Mouse (Mus musculus) layer of hippocampus, adult 2 months (tissue): ENCODE measurements at regions not wholly inside any gene's neighbourhood (a gene's known extent, or its start where the extent isn't known, plus 50 kb on each side); places are given as distances from the start of the nearest gene placed in this dataset.

ENCODE experiments used
- DNase-seq, 2 experiments: peaks; one replicate each; pipeline ENCODE4 v3.0.0; 2022; ENCODE audit warnings: low spot score in 2 of 2
- H3K27ac ChIP-seq: fragments of 200-600 bp; 2 replicates; pipeline ENCODE4 v1.8.1; 2022
- H3K4me3 ChIP-seq: fragments of 200-600 bp; 2 replicates; pipeline ENCODE4 v1.8.1; 2022; ENCODE audit warnings: mild to moderate bottlenecking
- CTCF ChIP-seq: fragments of 200-600 bp; conservative IDR thresholded peaks from 2 replicates; pipeline ENCODE4 v1.8.1; 2022; ENCODE audit warnings: antibody characterized with exemption, mild to moderate bottlenecking, moderate library complexity

DNA sequence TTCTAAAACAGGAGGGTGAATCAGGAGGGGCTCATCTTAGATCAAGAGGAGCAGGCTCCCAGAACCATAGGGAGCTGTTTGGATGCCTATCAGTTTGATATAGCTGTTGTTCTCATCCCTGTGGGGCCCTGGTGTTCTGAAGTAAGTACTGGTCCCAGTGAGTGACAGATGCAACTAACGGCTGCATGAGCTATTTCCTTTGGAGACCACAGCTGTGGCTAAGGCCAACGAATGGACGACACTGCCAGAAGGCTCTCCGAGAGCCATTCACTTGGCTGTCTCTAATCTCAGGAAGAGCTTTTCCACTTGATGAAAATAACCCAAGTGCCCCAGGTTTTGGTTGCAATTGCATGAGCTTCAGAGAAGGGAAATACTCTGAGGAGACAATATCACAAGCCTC is 386.8 kb downstream of the Bcl11a start:
- no peak overlapping the region for H3K27ac ChIP-seq
- no peak for TF ChIP-seq CTCF
- DNase-seq: no peak
- H3K4me3 ChIP-seq: no peak overlapping the region

DNA sequence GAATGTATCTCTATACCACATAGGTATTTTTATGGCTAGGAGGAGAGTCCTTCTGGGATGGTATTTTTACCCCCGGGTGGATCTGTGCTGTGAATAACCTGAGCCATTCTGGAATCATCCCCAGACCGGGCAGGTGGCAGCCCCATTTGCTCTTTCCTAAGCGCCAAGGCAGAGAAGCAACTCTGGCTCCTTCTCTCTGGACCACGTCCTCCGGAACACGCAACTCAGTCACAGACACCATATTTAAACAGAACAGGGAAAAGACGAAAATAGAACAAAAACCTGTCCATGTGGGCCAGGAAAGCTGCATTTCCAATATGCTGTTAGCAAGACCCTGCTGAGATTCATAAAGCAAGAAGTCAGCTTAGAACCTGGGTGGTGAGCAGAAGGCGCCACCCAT is 389.6 kb downstream of the Bcl11a start:
- no peak for TF ChIP-seq CTCF
- DNase-seq: peak; percentile 34 to 56
- Histone ChIP-seq H3K27ac (0 out of 2 replicates have a peak overlapping the region, but pooled peaks have one; percentile 10), H3K4me3 (no peak overlapping the region)

DNA sequence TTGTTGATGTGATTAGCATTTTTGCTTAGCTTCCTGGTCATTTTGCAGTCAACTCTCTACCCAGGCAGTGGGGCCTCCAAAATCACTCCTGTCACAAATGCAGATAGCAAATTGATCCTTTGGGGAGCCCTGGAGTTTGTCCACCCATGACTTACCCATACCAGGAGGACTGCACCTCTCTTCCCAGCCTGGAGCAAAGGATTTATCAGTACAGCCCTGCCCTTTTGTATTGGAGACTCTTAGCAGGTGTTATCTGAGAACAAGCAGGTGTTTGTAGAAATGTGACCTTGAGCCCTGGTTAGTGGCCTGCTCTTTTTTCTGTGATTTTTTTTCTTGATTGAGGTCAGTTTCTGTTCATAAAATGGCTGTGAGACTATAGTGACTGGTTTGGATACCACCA is 392.6 kb downstream of the Bcl11a start:
- TF ChIP-seq CTCF: no peak
- no peak for DNase-seq
- Histone ChIP-seq H3K27ac (no peak overlapping the region), H3K4me3 (no peak overlapping the region)

DNA sequence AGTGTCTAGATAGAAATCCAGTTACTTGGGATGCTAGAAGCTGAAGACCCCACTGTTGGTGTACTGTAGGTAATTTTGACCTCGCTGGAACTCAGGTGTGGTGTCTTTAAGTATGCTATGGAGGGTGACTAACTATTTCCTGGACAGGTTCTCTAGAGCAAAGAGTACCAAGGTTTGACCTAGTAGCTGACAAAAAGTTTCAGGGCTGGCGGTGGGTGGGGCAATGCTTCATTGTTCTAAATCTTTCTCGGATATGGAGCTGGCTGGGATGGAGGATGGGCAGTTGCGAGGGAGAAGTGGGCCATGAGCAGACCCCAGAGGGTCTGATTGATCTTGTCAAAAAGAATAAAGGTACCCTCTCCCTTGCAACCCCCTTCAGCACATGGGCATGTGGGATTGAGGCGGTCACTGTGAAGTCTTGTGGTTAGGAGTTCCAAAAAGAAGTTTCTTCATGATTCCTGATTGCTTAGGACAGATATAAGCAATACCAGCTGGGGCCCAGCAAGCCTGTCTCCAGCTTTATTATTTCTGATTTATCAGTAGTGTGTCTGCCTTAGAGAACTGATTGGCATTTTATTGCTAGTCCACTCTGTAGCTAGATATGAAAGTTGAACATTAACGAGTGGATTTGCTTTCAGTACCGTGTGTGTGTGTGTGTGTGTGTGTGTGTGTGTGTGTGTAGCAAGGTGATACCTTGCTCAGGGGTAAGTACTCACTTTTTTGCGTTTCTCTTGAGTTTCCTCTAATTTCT is 394.9 kb downstream of the Bcl11a start:
- TF ChIP-seq CTCF: no peak
- no peak overlapping the region for H3K4me3 ChIP-seq
- no peak overlapping the region for H3K27ac ChIP-seq
- DNase-seq: no peak

DNA sequence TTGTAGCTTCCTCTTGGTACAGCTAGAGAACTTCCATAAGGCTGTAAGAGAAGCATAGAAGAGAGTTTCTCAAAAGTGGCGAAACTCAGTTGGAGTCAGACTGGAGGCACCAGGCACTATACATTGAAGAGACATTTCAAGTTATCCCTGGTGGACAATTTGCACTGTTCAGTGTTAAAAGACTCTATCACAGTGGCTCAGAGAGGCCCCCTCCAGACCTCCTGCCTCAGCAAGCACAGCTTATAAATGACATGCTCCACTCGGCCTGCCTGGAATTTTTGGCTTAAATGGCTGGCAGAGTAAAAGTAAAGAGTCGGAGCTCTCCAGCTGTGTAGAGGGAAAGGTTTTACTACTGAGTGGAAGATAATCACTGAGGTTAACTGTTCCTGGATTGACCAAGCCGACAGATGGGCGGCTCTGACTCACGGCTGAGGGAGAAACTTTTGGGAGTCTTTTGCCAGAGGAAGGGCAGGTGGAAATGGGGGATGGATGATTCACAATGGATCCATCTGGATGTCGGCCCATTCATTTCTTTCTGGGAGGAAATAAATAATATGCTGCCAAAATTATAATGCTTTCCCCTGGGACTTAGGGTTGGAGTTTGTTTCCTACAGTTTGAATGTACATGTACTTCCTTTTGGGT is 395.6 kb downstream of the Bcl11a start:
- H3K4me3 ChIP-seq: no peak overlapping the region
- no peak for TF ChIP-seq CTCF
- peak; percentile 51 to 60 for DNase-seq
- H3K27ac ChIP-seq: peak overlapping the region; percentile 69

DNA sequence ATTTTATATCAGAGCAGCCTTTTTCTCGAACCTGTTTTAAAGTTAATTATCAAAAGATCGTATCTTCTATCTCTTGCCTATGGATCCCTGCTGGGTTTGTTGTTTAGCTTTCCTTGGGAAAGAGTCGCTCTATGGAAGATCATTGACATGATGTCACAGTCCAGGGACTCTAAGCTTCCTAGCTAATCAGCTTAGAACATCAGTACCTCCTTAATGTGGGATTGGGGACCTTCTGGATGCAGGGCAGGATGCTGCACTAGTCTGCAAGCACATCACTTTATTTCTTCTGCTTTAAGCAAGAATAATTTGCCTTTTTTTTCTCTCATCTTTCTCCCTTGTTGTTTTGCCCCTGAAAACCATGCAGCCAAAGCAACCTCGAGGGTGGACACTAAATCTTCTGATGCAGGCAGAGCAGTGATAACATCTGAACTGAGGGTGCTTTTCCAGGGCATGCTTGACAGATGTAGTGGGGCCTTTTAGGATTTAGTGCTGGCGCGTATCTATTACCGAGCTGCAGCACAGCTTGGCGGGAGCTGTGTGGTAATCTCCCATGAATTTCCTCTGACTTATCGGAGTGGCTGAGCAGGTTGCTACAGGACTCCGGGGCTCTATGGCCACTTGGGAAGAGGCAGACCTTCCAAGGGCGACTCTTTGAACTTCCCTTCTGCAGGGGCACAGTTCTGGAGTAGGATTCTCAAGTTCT is 425.0 kb downstream of the Bcl11a start:
- H3K4me3 ChIP-seq: no peak overlapping the region
- TF ChIP-seq CTCF: no peak
- no peak for DNase-seq
- no peak overlapping the region for H3K27ac ChIP-seq

DNA sequence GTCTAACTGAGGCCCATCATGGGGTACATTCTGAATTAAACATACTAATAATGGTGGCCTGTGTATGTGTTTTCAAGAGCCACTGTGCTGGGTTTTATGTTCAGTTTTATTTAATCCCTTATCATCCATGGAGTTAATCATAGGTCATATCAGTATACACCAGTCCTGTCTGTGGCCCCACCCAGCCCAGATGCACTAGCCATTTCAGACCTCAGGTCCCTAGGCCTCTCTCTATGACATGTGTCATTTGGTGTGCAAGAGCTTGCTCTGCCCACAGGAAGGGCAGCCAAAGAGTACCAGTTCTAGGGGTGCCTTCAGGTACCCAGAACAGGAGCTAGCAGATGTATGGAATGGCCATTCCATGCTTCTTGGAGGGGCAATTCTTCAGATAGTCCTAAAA is 437.7 kb downstream of the Bcl11a start:
- no peak for DNase-seq
- Histone ChIP-seq H3K27ac (no peak overlapping the region), H3K4me3 (no peak overlapping the region)
- no peak for TF ChIP-seq CTCF

DNA sequence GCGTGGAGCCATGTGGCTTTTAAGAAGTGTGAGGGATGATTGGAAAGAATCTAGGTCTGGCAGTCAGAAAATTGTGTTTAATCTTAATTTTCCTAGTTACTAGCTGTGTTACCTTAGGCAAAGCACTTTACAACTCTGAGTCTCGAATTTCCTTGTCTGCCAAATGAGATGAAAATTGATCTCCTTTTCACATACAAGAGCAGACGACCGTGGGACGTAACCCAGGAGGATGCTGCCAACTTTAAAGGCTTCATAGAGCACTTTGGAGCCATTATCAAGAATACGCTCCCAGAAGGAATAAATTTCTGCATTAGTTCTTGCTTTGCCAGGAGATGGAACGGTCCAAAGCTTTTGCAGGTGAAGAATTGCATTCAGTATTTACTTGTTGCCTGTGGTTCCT is 457.6 kb downstream of the Bcl11a start:
- TF ChIP-seq CTCF: no peak
- DNase-seq: peak in 1 of 2 experiments; percentile 3
- H3K27ac ChIP-seq: no peak overlapping the region
- no peak overlapping the region for H3K4me3 ChIP-seq

DNA sequence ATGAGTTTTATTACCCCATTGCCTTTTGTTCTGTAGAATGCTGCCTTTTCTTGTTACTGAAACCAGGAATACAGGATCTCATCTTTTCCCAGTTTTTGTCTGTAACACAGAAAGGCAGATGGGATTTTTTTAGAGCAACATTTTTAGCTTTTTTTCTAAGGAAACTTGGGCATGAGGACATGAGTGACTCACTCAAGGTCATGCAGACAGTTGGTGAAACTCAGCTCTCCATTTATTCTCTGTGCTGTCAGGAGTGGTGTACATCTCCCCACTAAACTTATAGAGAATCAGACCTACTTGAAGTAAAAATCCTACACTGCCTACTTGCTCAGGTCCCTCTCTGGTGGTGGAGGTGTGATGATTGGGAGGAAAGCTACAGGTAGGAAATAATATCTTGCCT is 459.9 kb downstream of the Bcl11a start:
- Histone ChIP-seq H3K27ac (no peak overlapping the region), H3K4me3 (no peak overlapping the region)
- TF ChIP-seq CTCF: no peak
- no peak for DNase-seq

DNA sequence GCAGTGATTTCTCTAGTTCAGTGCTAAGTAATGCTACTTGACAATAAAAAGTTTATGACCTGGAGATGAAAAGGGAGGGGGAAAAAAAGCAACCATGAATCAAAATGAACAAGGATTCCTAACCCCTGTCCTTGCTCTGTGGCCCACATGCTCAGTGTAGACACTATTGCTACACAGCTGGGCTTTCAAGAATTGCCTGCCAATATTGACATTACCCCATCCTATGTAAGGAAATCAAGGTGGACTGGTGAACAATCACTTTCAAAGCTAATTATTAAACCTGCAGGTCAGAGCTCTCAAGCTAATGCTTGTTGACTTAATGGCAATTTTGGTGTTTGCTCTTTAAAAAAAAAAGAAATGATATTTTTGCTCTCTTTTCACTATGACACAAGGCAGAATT is 491.8 kb downstream of the Bcl11a start:
- Histone ChIP-seq H3K4me3 (no peak overlapping the region), H3K27ac (no peak overlapping the region)
- DNase-seq: no peak
- TF ChIP-seq CTCF: no peak

DNA sequence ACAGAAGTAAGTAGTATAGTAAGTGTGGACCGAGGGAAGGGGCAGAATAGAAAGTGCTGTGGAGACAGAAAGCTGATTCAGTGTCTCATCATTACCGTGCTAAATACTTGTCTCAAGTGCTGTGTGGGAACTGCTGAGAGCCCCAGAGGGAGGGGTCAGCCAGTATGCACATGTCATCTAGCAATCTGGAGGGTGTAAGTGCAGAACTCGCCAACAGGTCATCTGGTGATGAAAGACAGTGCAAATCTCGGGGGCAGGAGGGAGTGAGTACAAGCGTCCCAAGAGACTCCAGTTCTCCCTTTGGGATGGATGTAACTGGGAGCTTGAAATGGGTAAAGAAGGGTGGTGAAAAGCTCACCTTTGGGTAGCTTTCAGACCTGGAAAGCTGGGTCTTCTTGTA is 535.7 kb downstream of the Bcl11a start:
- DNase-seq: no peak
- no peak for TF ChIP-seq CTCF
- Histone ChIP-seq H3K4me3 (no peak overlapping the region), H3K27ac (no peak overlapping the region)

DNA sequence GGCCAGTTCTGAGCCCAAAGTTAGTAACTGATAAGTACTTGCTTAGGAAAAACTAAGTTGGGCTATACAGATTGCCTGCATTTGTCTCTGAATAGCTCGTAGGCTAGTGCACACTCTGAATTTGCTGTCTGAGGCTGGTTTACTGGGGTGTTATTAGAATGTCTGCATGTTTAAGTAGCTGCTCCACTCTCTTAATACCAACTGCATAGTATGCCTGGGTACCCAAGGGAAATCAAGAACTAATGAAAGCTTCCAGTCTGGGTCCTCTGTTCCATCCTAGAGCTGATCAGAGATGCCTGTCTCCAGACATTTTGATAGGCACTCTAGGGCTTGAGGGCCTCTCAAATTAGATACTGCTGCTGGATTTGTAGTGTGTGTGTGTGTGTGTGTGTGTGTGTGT is 537.6 kb downstream of the Bcl11a start:
- Histone ChIP-seq H3K27ac (no peak overlapping the region), H3K4me3 (no peak overlapping the region)
- no peak for TF ChIP-seq CTCF
- no peak for DNase-seq

DNA sequence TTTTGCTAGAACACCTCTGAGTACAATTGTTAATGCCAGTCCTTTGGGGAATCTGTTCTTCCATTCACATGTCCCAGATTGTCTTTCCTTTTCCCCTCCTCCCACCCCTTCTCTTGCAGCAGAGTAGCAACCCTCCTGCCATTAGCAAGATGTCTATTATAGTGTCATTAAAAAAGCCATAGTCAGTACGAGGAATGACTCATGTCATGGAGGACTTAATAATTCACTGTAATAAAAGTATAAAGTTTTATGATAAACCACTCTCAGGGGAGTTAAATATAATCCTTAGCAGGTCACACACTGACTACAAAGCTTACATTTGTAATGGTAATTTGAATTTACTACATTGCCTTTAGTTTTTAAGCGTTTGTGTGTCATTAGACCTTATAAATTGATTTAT is 540.7 kb downstream of the Bcl11a start:
- H3K27ac ChIP-seq: no peak overlapping the region
- no peak for DNase-seq
- no peak overlapping the region for H3K4me3 ChIP-seq
- no peak for TF ChIP-seq CTCF

DNA sequence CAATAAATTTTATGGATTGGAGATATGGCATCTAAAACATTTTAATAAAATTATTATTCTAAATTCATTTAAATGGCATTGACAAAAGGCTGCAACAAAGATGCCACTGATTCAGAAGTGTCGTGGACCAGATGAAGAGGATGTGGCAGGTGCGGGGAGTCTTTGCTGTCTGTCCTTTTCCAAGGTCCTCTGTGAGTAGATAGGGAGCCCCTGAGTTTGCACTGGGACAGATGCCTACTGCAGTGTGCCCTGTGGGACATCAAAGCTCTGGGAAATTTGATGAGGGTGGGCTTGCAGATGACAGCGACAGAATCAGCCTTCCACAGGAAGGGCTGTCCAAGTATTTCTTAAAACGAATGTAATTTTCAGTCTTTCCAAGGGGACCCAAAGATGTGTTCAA is 541.2 kb downstream of the Bcl11a start:
- no peak overlapping the region for H3K4me3 ChIP-seq
- no peak for TF ChIP-seq CTCF
- DNase-seq: no peak
- H3K27ac ChIP-seq: no peak overlapping the region
